Mouse (Mus musculus) embryonic facial prominence, embryonic 15.5 days (tissue): ENCODE measurements around the gene Col24a1. TPM values are rescaled to one million over a fixed set of nuclear protein-coding genes. Genes with fewer than 3 reads are reported as not detected.
A peak's percentile ranks its signal among the peaks of the same experiment; 100 is the strongest.

ENCODE experiments used
- ATAC-seq: fragments of 200-750 bp; cut with Nextera tagmentation; 2 replicates; pipeline ENCODE4 v1.8.0; 2017; ENCODE audit warnings: low read depth, moderate TSS enrichment; ENCODE audit not compliant: insufficient number of reproducible peaks, low FRiP score, low TSS enrichment
- H3K27ac ChIP-seq: fragments of 300-500 bp; sonication (generic); replicated peaks from 2 replicates; pipeline ENCODE4 v1.5.1; 2015; ENCODE audit warnings: mild to moderate bottlenecking, inconsistent platforms
- H3K27me3 ChIP-seq: fragments of 300-500 bp; sonication (generic); 2 replicates; pipeline ENCODE4 v1.6.1; 2015; ENCODE audit warnings: inconsistent platforms
- H3K36me3 ChIP-seq: fragments of 300-500 bp; sonication (generic); 2 replicates; pipeline ENCODE4 v1.6.1; 2015; ENCODE audit warnings: mild to moderate bottlenecking, inconsistent platforms
- H3K4me1 ChIP-seq: fragments of 300-500 bp; sonication (generic); 2 replicates; pipeline ENCODE4 v1.6.1; 2015; ENCODE audit warnings: inconsistent platforms
- H3K4me2 ChIP-seq: fragments of 300-500 bp; sonication (generic); replicated peaks from 2 replicates; pipeline ENCODE4 v1.6.1; 2015; ENCODE audit warnings: mild to moderate bottlenecking, inconsistent platforms
- H3K4me3 ChIP-seq: fragments of 300-500 bp; sonication (generic); replicated peaks from 2 replicates; pipeline ENCODE4 v1.5.1; 2015; ENCODE audit warnings: mild to moderate bottlenecking, inconsistent platforms
- H3K9ac ChIP-seq: fragments of 300-500 bp; sonication (generic); 2 replicates; pipeline ENCODE4 v1.6.1; 2015; ENCODE audit warnings: inconsistent platforms
- H3K9me3 ChIP-seq: fragments of 300-500 bp; sonication (generic); replicated peaks from 2 replicates; pipeline ENCODE4 v1.6.1; 2016; ENCODE audit warnings: inconsistent platforms
- WGBS: fragments of 180-500 bp; shearing (Covaris S2); methylation state at CpG from one replicate; pipeline ENCODE4 v1.1.7; 2015; 5-methylcytosine and 5-hydroxymethylcytosine counted together
- polyA plus RNA-seq: library from polyadenylated mRNA; unstranded; fragments of >200 nt; fragmentation: Nextera tagmentation; extraction: Ambion mirVana; gene quantifications from 2 replicates; pipeline ENCODE4 v1.2.1, GENCODE M21; 2015

The Col24a1 gene
- polyA plus RNA-seq, 1 experiment from 2014 or later = 10.0 TPM

GRCm38 (mm10) chr3:145299980-145300591 lies 7.8 kb downstream of the Col24a1 start:
- no peaks in the 10 kb centered on the region for H3K9me3 ChIP-seq
- H3K4me2 ChIP-seq = no peak overlapping the region
- H3K27me3 ChIP-seq = no peaks in the 10 kb centered on the region
- no peak for ATAC-seq
- H3K4me1 ChIP-seq = no peaks in the 10 kb centered on the region
- H3K27ac ChIP-seq = no peak overlapping the region
- no peak overlapping the region for H3K9ac ChIP-seq
- 82% methylated on average over 5 of the region's 5 CpGs for WGBS
- no peak overlapping the region for H3K4me3 ChIP-seq
- H3K36me3 ChIP-seq = no peaks in the 10 kb centered on the region

GRCm38 (mm10) chr3:145305311-145305710 lies 13.0 kb downstream of the Col24a1 start:
- no peak for ATAC-seq
- H3K36me3 ChIP-seq = no peaks in the 10 kb centered on the region
- H3K4me2 ChIP-seq = no peak overlapping the region
- H3K4me1 ChIP-seq = no peaks in the 10 kb centered on the region
- H3K27ac ChIP-seq = no peak overlapping the region
- H3K27me3 ChIP-seq = no peaks in the 10 kb centered on the region
- WGBS = 78% methylated on average over 5 of the region's 5 CpGs
- H3K9ac ChIP-seq = no peak overlapping the region
- no peak overlapping the region for H3K4me3 ChIP-seq
- H3K9me3 ChIP-seq = no peaks in the 10 kb centered on the region

- Histone ChIP-seq H3K27me3 (no peaks in the 10 kb centered on the region), H3K36me3 (no peaks in the 10 kb centered on the region), H3K27ac (no peak overlapping the region), H3K9me3 (no peaks in the 10 kb centered on the region), H3K4me2 (no peak overlapping the region), H3K9ac (no peak overlapping the region), H3K4me1 (no peaks in the 10 kb centered on the region), H3K4me3 (no peak overlapping the region)
- 72% methylated on average over 3 of the region's 3 CpGs for WGBS
- ATAC-seq = no peak
Observed at GRCm38 (mm10) chr3:145307209-145307608, 14.9 kb downstream of the Col24a1 start.

GRCm38 (mm10) chr3:145320587-145321274 lies 28.5 kb downstream of the Col24a1 start:
- H3K4me2 ChIP-seq = no peak overlapping the region
- ATAC-seq = no peak
- H3K27me3 ChIP-seq = no peaks in the 10 kb centered on the region
- no peaks in the 10 kb centered on the region for H3K9me3 ChIP-seq
- no peak overlapping the region for H3K27ac ChIP-seq
- H3K9ac ChIP-seq = no peak overlapping the region
- WGBS = 47% methylated on average over 14 of the region's 14 CpGs
- no peak overlapping the region for H3K4me3 ChIP-seq
- peaks cover 5% of the 10 kb centered on the region for H3K4me1 ChIP-seq
- no peaks in the 10 kb centered on the region for H3K36me3 ChIP-seq

GRCm38 (mm10) chr3:145325402-145325801 lies 33.1 kb downstream of the Col24a1 start:
- Histone ChIP-seq H3K27me3 (no peaks in the 10 kb centered on the region), H3K4me3 (no peak overlapping the region), H3K4me1 (peaks cover 4% of the 10 kb centered on the region), H3K4me2 (no peak overlapping the region), H3K27ac (no peak overlapping the region), H3K9me3 (no peaks in the 10 kb centered on the region), H3K36me3 (no peaks in the 10 kb centered on the region), H3K9ac (no peak overlapping the region)
- no peak for ATAC-seq
- 93% methylated on average over 3 of the region's 3 CpGs for WGBS

GRCm38 (mm10) chr3:145331642-145332041 lies 39.4 kb downstream of the Col24a1 start:
- Histone ChIP-seq H3K4me3 (no peak overlapping the region), H3K27ac (no peak overlapping the region), H3K9ac (no peak overlapping the region), H3K4me2 (no peak overlapping the region), H3K27me3 (no peaks in the 10 kb centered on the region), H3K9me3 (no peaks in the 10 kb centered on the region), H3K4me1 (peaks cover 13% of the 10 kb centered on the region; the same call in 1 of the 2 replicates), H3K36me3 (no peaks in the 10 kb centered on the region)
- ATAC-seq = no peak
- WGBS = 61% methylated on average over 8 of the region's 8 CpGs

- Histone ChIP-seq H3K27me3 (no peaks in the 10 kb centered on the region), H3K9ac (no peak overlapping the region), H3K4me3 (no peak overlapping the region), H3K9me3 (no peaks in the 10 kb centered on the region), H3K36me3 (no peaks in the 10 kb centered on the region), H3K4me1 (peaks cover 13% of the 10 kb centered on the region; the same call in 1 of the 2 replicates), H3K27ac (no peak overlapping the region), H3K4me2 (no peak overlapping the region)
- WGBS = 36% methylated on average over 3 of the region's 3 CpGs
- peak; percentile 54; the same call in 1 of the 2 replicates for ATAC-seq
Observed at GRCm38 (mm10) chr3:145334046-145334445, 41.8 kb downstream of the Col24a1 start.

- Histone ChIP-seq H3K27me3 (no peaks in the 10 kb centered on the region), H3K9me3 (no peaks in the 10 kb centered on the region), H3K27ac (no peak overlapping the region), H3K36me3 (no peaks in the 10 kb centered on the region), H3K4me3 (no peak overlapping the region), H3K9ac (no peak overlapping the region), H3K4me2 (no peak overlapping the region), H3K4me1 (peaks cover 9% of the 10 kb centered on the region; the same call in 1 of the 2 replicates)
- 43% methylated on average over 2 of the region's 2 CpGs for WGBS
- ATAC-seq = no peak
Observed at GRCm38 (mm10) chr3:145337161-145337560, 44.9 kb downstream of the Col24a1 start.

GRCm38 (mm10) chr3:145339851-145340499 lies 47.7 kb downstream of the Col24a1 start:
- Histone ChIP-seq H3K27ac (0 out of 2 replicates have a peak overlapping the region, but pooled peaks have one; percentile 44), H3K36me3 (no peaks in the 10 kb centered on the region), H3K27me3 (no peaks in the 10 kb centered on the region), H3K4me1 (no peaks in the 10 kb centered on the region), H3K4me2 (no peak overlapping the region), H3K9me3 (no peaks in the 10 kb centered on the region), H3K4me3 (no peak overlapping the region), H3K9ac (no peak overlapping the region)
- WGBS = 57% methylated on average over 10 of the region's 10 CpGs
- ATAC-seq = peak; percentile 4; the same call in 1 of the 2 replicates

- no peak overlapping the region for H3K9ac ChIP-seq
- H3K27me3 ChIP-seq = no peaks in the 10 kb centered on the region
- no peaks in the 10 kb centered on the region for H3K4me1 ChIP-seq
- WGBS = 80% methylated on average over 3 of the region's 3 CpGs
- no peak for ATAC-seq
- H3K9me3 ChIP-seq = no peaks in the 10 kb centered on the region
- no peak overlapping the region for H3K4me3 ChIP-seq
- H3K4me2 ChIP-seq = no peak overlapping the region
- H3K27ac ChIP-seq = no peak overlapping the region
- no peaks in the 10 kb centered on the region for H3K36me3 ChIP-seq
Observed at GRCm38 (mm10) chr3:145348690-145349089, 56.4 kb downstream of the Col24a1 start.

- no peaks in the 10 kb centered on the region for H3K9me3 ChIP-seq
- H3K4me1 ChIP-seq = no peaks in the 10 kb centered on the region
- no peak overlapping the region for H3K9ac ChIP-seq
- no peaks in the 10 kb centered on the region for H3K36me3 ChIP-seq
- H3K27me3 ChIP-seq = no peaks in the 10 kb centered on the region
- H3K4me2 ChIP-seq = no peak overlapping the region
- no peak overlapping the region for H3K4me3 ChIP-seq
- ATAC-seq = no peak
- H3K27ac ChIP-seq = no peak overlapping the region
- WGBS = 81% methylated on average over 3 of the region's 3 CpGs
Observed at GRCm38 (mm10) chr3:145353951-145354350, 61.7 kb downstream of the Col24a1 start.
